Mouse (Mus musculus) cerebellum, adult 11 months (tissue): ENCODE measurements around the gene Tstd1.

ENCODE experiments used
- DNase-seq: peaks from one replicate; pipeline ENCODE4 v3.0.0; 2022

The Tstd1 gene

DNA sequence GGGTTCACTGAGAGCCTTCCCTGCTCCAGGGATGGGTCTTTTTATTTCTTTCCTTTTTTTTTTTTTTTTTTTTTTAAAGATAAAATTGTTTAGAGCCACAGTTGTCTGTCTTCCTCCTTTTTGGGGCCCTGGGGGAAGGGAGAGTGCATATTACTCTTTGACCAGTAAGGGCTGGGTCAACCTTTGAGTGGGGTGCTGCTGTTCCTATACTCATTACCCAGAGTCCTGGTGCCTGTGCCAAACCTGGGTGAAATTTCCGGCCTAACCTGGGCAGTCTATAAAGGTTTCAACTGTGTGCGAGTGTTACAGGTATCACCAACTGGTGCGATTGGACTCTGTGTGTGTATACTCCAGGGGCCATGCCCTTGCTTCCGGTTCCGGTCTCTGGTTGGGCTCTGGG, at the start of gene Tstd1:
Tstd1 (plus strand) TSS at position 213 of the 400 bp plus-strand sequence.
- no peak for DNase-seq

GRCm38 (mm10) chr1:171369845-171370556, 48.7 kb upstream of the Tstd1 start, which contains the start of gene Nectin4:
Nectin4 (plus strand) TSS chr1:171370099.
- DNase-seq: no peak

GRCm38 (mm10) chr1:171372880-171373279, 45.8 kb upstream of the Tstd1 start:
- no peak for DNase-seq

DNA sequence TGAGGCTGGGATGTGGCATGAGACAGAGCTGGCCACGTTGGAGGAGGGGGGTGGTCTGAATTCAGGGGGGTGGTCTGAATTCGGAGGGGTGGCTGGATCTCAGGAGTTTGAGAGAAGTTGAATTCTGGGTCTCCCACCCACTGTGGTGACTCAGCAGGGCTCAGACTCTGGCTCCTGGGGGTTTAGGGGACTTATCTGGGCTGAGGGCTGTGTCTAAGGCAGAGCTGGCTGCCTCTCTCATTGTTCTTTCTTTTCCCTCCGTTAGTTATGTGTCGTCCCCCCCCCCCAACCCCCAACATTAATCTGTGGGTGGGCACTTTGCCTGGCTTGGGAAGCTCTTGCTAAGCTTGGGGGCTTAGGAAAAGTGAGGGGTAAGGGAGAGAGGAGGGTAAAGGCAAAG, 44.7 kb upstream of the Tstd1 start:
- DNase-seq: no peak

DNA sequence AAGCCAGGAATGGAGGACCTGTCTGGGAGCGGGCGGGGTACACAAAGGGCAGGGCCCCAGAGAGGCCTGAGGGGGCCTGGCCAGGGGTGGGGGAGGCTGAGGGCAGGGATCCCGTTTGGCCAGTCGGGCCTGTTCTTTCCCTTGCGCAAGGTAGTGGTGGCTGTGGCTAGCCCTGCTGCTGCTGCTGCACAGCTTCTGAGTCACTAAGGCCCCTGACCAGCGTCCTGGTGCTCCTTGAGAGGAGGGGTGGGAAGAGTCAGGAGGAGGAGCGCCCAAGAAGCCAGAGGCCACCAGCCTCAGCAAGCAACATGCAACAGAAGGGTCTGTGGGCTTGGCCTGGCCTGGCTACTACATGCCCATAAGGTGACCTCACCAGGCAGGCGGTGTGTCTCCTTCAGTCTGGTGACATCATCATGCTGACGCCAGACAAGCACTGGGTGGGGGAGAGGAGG, 43.0 kb upstream of the Tstd1 start:
- DNase-seq: no peak

GRCm38 (mm10) chr1:171378298-171378697, 40.4 kb upstream of the Tstd1 start:
- peak; percentile 46 for DNase-seq

DNA sequence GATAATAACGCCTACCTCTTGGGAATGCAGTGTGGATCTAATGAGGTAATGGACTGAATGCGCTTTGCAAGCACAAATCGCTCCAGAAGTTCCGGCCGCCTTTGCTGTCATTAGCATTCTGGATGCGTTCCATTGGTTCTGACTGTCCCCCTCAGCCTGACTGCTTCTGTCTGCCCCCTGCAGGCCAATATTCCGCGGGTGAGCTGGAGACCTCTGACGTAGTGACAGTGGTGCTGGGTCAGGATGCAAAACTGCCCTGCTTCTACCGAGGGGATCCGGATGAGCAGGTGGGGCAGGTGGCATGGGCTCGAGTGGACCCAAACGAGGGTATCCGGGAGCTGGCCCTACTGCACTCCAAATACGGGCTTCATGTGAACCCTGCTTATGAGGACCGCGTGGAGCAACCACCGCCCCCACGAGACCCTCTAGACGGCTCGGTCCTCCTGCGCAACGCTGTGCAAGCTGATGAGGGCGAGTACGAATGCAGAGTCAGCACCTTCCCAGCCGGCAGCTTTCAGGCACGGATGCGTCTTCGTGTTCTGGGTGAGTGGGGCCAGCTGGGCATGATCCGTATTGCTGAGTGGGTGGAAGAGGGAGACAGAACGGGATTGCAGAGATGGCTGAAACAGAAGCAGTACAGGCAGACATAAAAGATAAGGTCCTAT, 38.6 kb upstream of the Tstd1 start:
- peak; percentile 80 for DNase-seq

DNA sequence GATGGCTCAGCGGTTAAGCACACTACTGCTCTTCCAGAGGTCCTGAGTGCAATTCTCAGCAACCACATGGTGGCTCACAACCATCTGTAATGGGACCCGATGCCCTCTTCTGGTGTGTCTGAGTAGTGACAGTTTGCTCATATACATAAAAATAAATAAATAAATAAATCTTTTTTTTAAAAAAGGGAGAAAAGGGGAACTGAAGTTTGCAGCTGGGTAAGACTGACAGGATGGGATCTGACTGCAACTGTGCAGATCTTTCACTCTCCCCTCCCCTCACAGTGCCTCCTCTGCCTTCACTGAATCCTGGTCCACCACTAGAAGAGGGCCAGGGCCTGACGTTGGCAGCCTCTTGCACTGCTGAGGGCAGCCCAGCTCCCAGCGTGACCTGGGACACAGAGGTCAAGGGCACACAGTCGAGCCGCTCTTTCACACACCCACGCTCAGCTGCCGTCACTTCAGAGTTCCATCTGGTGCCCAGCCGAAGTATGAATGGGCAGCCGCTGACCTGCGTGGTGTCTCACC, 36.5 kb upstream of the Tstd1 start:
- DNase-seq: no peak

GRCm38 (mm10) chr1:171384361-171384760, 34.3 kb upstream of the Tstd1 start:
- DNase-seq: no peak

GRCm38 (mm10) chr1:171385171-171385570, 33.5 kb upstream of the Tstd1 start:
- DNase-seq: no peak

- no peak for DNase-seq
These were observed 31.6 kb upstream of the Tstd1 start for GRCm38 (mm10) chr1:171387099-171387498.

- DNase-seq: no peak
These were observed 30.1 kb upstream of the Tstd1 start, which contains the start of gene Arhgap30 for GRCm38 (mm10) chr1:171388376-171389102. Arhgap30 (plus strand) TSS chr1:171388954.

DNA sequence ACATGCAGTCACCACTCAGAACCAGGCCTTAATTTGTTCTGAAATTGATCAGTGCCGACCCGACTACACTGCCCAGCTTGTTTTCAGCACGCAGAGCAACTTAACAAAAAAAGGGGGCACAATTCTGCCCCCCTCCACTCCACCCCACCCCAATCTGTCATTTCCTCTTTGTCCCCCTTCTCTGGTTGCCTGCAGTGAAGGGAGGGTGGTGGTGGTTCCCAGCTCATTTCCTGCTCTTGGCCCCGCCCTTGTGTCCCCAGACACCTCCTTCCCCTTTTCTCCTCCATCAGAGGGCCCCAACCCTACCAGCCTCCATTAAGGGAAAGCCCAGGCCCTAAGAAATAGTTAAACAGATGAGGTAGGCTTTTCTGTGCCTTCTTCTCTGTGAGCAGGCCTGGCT, 28.6 kb upstream of the Tstd1 start:
- no peak for DNase-seq

DNA sequence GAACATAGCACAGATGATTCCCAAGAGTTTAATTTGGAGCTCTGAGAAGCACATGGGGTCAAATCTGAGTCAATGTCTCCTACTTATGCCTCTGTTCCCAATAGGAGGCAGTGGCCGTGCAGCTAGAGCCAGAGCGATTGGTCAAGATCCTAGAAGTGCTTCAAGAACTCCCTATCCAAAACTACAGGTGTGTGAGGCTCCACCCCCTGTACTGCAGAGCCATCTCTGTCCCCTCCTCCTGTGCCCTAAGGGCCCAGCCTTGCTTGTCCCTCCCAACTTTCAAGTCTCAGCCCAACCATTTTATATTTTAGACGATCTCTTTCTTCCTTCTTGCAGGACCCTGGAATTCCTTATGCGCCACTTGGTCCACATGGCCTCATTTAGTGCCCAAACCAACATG, 16.9 kb upstream of the Tstd1 start:
- no peak for DNase-seq

GRCm38 (mm10) chr1:171402991-171403390, 15.7 kb upstream of the Tstd1 start:
- DNase-seq: no peak

GRCm38 (mm10) chr1:171407263-171407662, 11.4 kb upstream of the Tstd1 start:
- DNase-seq: no peak

- DNase-seq: no peak
These were observed 8.4 kb upstream of the Tstd1 start for GRCm38 (mm10) chr1:171410231-171410630.

- peak; percentile 94 for DNase-seq
These were observed 7.7 kb upstream of the Tstd1 start, which contains the start of gene Usf1 for GRCm38 (mm10) chr1:171410947-171411484. Usf1 (plus strand) TSS chr1:171411313.

GRCm38 (mm10) chr1:171411492-171411941, 7.2 kb upstream of the Tstd1 start:
- no peak for DNase-seq

GRCm38 (mm10) chr1:171412001-171412441, 6.7 kb upstream of the Tstd1 start:
- DNase-seq: no peak

- DNase-seq: no peak
These were observed 6.2 kb upstream of the Tstd1 start for GRCm38 (mm10) chr1:171412446-171412845.

GRCm38 (mm10) chr1:171413608-171414007, 5.1 kb upstream of the Tstd1 start:
- DNase-seq: no peak
